Mouse (Mus musculus) MEL (cell line): ENCODE measurements around the gene Anks1. TPM values are rescaled to one million over a fixed set of nuclear protein-coding genes. Genes with fewer than 3 reads are reported as not detected.

Source experiments
- DNase-seq: peaks from one replicate; pipeline ENCODE4 v3.0.0; 2011; ENCODE audit warnings: low read depth, low spot score
- H3K27ac ChIP-seq: 2 replicates; pipeline ENCODE4 v1.5.1; 2012; ENCODE audit warnings: low read depth, mild to moderate bottlenecking, control low read depth, low read length, moderate library complexity; ENCODE audit not compliant: control insufficient read depth
- H3K27me3 ChIP-seq, 2 experiments: fragments of 150-350 bp in 1 of 2; sonication (generic) in 1 of 2; 2 replicates each; pipeline ENCODE4 v1.6.1; 2012; ENCODE audit warnings: low read length in 2 of 2, mild to moderate bottlenecking in 2 of 2, improper control_type of control experiment in 1 of 2, moderate library complexity in 1 of 2; ENCODE audit not compliant: insufficient read depth in 2 of 2, control insufficient read depth in 1 of 2
- H3K36me3 ChIP-seq, 2 experiments: 2 replicates each; pipeline ENCODE4 v1.6.1; 2012 to 2014; ENCODE audit warnings: low read length in 2 of 2, improper control_type of control experiment in 1 of 2, inconsistent platforms in 1 of 2, mild to moderate bottlenecking in 1 of 2; ENCODE audit not compliant: insufficient read depth in 2 of 2, control insufficient read depth in 1 of 2
- H3K4me1 ChIP-seq, 2 experiments: fragments of 150-350 bp in 1 of 2; sonication (generic) in 1 of 2; 2 replicates each; pipeline ENCODE4 v1.6.1; 2012; ENCODE audit warnings: low read length in 2 of 2, improper control_type of control experiment in 1 of 2, mild to moderate bottlenecking in 1 of 2; ENCODE audit not compliant: insufficient read depth in 2 of 2, control insufficient read depth in 1 of 2
- H3K4me3 ChIP-seq, 2 experiments: fragments of 150-350 bp in 1 of 2; sonication (generic) in 1 of 2; 2 replicates each; pipeline ENCODE4 v1.5.1; 2012; ENCODE audit warnings: low read depth in 2 of 2, low read length in 2 of 2, mild to moderate bottlenecking in 2 of 2, moderate library complexity in 2 of 2, control low read depth in 1 of 2, improper control_type of control experiment in 1 of 2; ENCODE audit not compliant: control insufficient read depth in 1 of 2, insufficient read depth in 1 of 2
- H3K79me2 ChIP-seq: 2 replicates; pipeline ENCODE4 v1.6.1; 2012; ENCODE audit warnings: mild to moderate bottlenecking, low read length, moderate library complexity; ENCODE audit not compliant: control insufficient read depth, poor library complexity, insufficient read depth
- H3K9ac ChIP-seq: 2 replicates; pipeline ENCODE4 v1.6.1; 2012; ENCODE audit warnings: low read depth, mild to moderate bottlenecking, control low read depth, low read length, moderate library complexity; ENCODE audit not compliant: control insufficient read depth, poor library complexity, severe bottlenecking
- H3K9me3 ChIP-seq: fragments of 150-350 bp; sonication (generic); replicated peaks from 2 replicates; pipeline ENCODE4 v1.6.1; 2012; ENCODE audit warnings: mild to moderate bottlenecking, low read length, improper control_type of control experiment, moderate library complexity; ENCODE audit not compliant: insufficient read depth
- BHLHE40 ChIP-seq: IDR thresholded peaks from 2 replicates; pipeline ENCODE4 v1.6.1; 2012; ENCODE audit warnings: low read depth, mild to moderate bottlenecking, inconsistent platforms, low read length, improper control_type of control experiment, borderline replicate concordance
- CHD1 ChIP-seq: IDR thresholded peaks from 2 replicates; pipeline ENCODE4 v1.6.1; 2012; ENCODE audit warnings: low read depth, mild to moderate bottlenecking, inconsistent platforms, low read length, improper control_type of control experiment
- CTCF ChIP-seq, 3 experiments: IDR thresholded peaks in 2 of 3; conservative IDR thresholded peaks in 1 of 3; 2 replicates each; pipeline ENCODE4 v1.5.1; 2011 to 2012; ENCODE audit warnings: low read length in 3 of 3, low read depth in 2 of 3, mild to moderate bottlenecking in 2 of 3, improper control_type of control experiment in 1 of 3, inconsistent platforms in 1 of 3, mixed read lengths in 1 of 3, moderate library complexity in 1 of 3; ENCODE audit not compliant: control insufficient read depth in 1 of 3, insufficient read depth in 1 of 3, poor library complexity in 1 of 3, severe bottlenecking in 1 of 3
- E2F4 ChIP-seq: IDR thresholded peaks from 2 replicates; pipeline ENCODE4 v1.6.1; 2011; ENCODE audit warnings: low read depth, low read length, improper control_type of control experiment, borderline replicate concordance
- GABPA ChIP-seq: IDR thresholded peaks from 2 replicates; pipeline ENCODE4 v1.6.1; 2012; ENCODE audit warnings: low read depth, mild to moderate bottlenecking, inconsistent platforms, low read length, improper control_type of control experiment, moderate library complexity
- GATA1 ChIP-seq: IDR thresholded peaks from 2 replicates; pipeline ENCODE4 v1.6.1; 2011; ENCODE audit warnings: low read depth, low read length, improper control_type of control experiment
- KAT2A ChIP-seq: conservative IDR thresholded peaks from 2 replicates; pipeline ENCODE4 v1.6.1; 2012; ENCODE audit warnings: low read depth, low read length, improper control_type of control experiment, inconsistent platforms
- MXI1 ChIP-seq: IDR thresholded peaks from 2 replicates; pipeline ENCODE4 v1.6.1; 2011; ENCODE audit warnings: mild to moderate bottlenecking, low read depth, low read length, improper control_type of control experiment
- MYB ChIP-seq: IDR thresholded peaks from 2 replicates; pipeline ENCODE4 v1.6.1; 2011; ENCODE audit warnings: mild to moderate bottlenecking, low read depth, low read length, improper control_type of control experiment
- MYC ChIP-seq: IDR thresholded peaks from 2 replicates; pipeline ENCODE4 v1.6.1; 2011; ENCODE audit warnings: low read depth, mild to moderate bottlenecking, low read length, improper control_type of control experiment, moderate library complexity
- NELFE ChIP-seq: IDR thresholded peaks from 2 replicates; pipeline ENCODE4 v1.6.1; 2011; ENCODE audit warnings: low read depth, low read length, improper control_type of control experiment
- POLR2A ChIP-seq, 2 experiments: IDR thresholded peaks; 2 replicates each; pipeline ENCODE4 v1.6.1; 2011 to 2012; ENCODE audit warnings: low read length in 2 of 2, mild to moderate bottlenecking in 2 of 2, control low read depth in 1 of 2, improper control_type of control experiment in 1 of 2, low read depth in 1 of 2, moderate library complexity in 1 of 2; ENCODE audit not compliant: control insufficient read depth in 1 of 2, insufficient read depth in 1 of 2, poor library complexity in 1 of 2
- POLR2AphosphoS5 ChIP-seq: IDR thresholded peaks from 2 replicates; pipeline ENCODE4 v1.6.1; 2012; ENCODE audit warnings: low read depth, borderline replicate concordance, mild to moderate bottlenecking, inconsistent platforms, low read length, moderate library complexity, mixed read lengths
- RAD21 ChIP-seq: IDR thresholded peaks from 2 replicates; pipeline ENCODE4 v1.6.1; 2011; ENCODE audit warnings: mild to moderate bottlenecking, low read depth, low read length, improper control_type of control experiment
- TAL1 ChIP-seq: IDR thresholded peaks from 2 replicates; pipeline ENCODE4 v1.6.1; 2012; ENCODE audit warnings: mild to moderate bottlenecking, inconsistent platforms, low read length, moderate library complexity, mixed read lengths
- TBP ChIP-seq: IDR thresholded peaks from 2 replicates; pipeline ENCODE4 v1.8.0; 2011; ENCODE audit warnings: low read depth, low read length, improper control_type of control experiment
- TCF12 ChIP-seq: IDR thresholded peaks from 2 replicates; pipeline ENCODE4 v1.6.1; 2014; ENCODE audit warnings: low read depth, mild to moderate bottlenecking, inconsistent platforms, low read length, improper control_type of control experiment, moderate library complexity
- USF2 ChIP-seq, 2 experiments: IDR thresholded peaks; 2 replicates each; pipeline ENCODE4 v1.6.1; 2011 to 2012; ENCODE audit warnings: improper control_type of control experiment in 2 of 2, low read length in 2 of 2, borderline replicate concordance in 1 of 2, inconsistent platforms in 1 of 2, low read depth in 1 of 2, mild to moderate bottlenecking in 1 of 2; ENCODE audit not compliant: insufficient read depth in 1 of 2
- ZC3H11A ChIP-seq: IDR thresholded peaks from 2 replicates; pipeline ENCODE4 v1.6.1; 2012; ENCODE audit warnings: low read depth, mild to moderate bottlenecking, inconsistent platforms, low read length, improper control_type of control experiment
- ZMIZ1 ChIP-seq: IDR thresholded peaks from 2 replicates; pipeline ENCODE4 v1.6.1; 2012; ENCODE audit warnings: low read depth, mild to moderate bottlenecking, inconsistent platforms, low read length, improper control_type of control experiment, moderate library complexity
- ZNF384 ChIP-seq: IDR thresholded peaks from 2 replicates; pipeline ENCODE4 v1.6.1; 2012; ENCODE audit warnings: low read depth, mild to moderate bottlenecking, inconsistent platforms, low read length, improper control_type of control experiment
- polyA plus RNA-seq, 2 experiments: library from polyadenylated mRNA; stranded (reverse) in 1 of 2; unstranded in 1 of 2; fragments of >175 nt in 1 of 2; fragments of >200 nt in 1 of 2; gene quantifications; 2 replicates each; pipeline versions ENCODE4 v1.2.1 to v1.2.4; 2012; ENCODE audit warnings: low replicate concordance in 2 of 2, low read depth in 1 of 2; ENCODE audit not compliant: insufficient read length in 2 of 2, insufficient read depth in 1 of 2, missing spikeins in 1 of 2
- total RNA-seq: library from RNA; depleted of rRNA; stranded (reverse); fragments of 300-350 nt; gene quantifications from 2 replicates; pipeline ENCODE4 v1.2.3, GENCODE M21; 2012

Gene Anks1
- total and polyA plus RNA-seq, 3 experiments: 11.9 to 15.9 TPM; not detected in 1

- TF ChIP-seq KAT2A: no peak
- Histone ChIP-seq H3K4me3 (no peak overlapping the region), H3K79me2 (no peaks in the 10 kb centered on the region), H3K4me1 (no peaks in the 10 kb centered on the region), H3K27ac (no peak overlapping the region), H3K27me3 (no peaks in the 10 kb centered on the region), H3K9me3 (no peaks in the 10 kb centered on the region), H3K36me3 (no peaks in the 10 kb centered on the region), H3K9ac (no peak overlapping the region)
- DNase-seq: no peak
Measured at GRCm38 (mm10) chr17:28000851-28001250, 91.7 kb downstream of the Anks1 start.

DNA sequence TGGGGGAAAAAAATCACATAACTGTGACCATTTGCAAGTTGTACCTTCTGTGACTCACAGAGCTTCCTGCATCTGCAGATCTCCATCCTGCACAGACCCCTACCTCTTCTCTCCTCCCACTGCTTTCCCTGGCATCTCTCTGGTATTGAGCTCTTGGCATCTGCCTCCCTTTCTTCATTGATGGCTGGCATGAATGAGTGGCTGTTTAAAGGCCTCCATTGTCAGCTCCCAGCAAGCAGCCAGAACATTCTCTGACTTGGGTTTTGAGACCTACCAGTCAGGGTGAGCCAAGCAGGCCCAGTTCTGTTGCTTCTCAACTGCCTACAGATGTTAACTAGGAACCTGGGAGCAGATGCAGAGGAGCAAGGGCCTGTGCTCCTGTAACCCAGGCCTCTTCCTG lies 96.3 kb downstream of the Anks1 start:
- H3K9me3 ChIP-seq: no peaks in the 10 kb centered on the region
- TF ChIP-seq CHD1 (no peak), POLR2A (IDR thresholded peaks at IDR 0.05; ENCODE audit: control insufficient read depth in 1 of 2, insufficient read depth in 1 of 2, low read depth in 1 of 2, low read length in 2 of 2, poor library complexity in 1 of 2) (no peak), POLR2AphosphoS5 (no peak), CTCF (IDR thresholded peaks at IDR 0.05 in 2 of 3, conservative IDR thresholded peaks at IDR 0.05 in 1 of 3; ENCODE audit: control insufficient read depth in 1 of 3, insufficient read depth in 1 of 3, low read depth in 2 of 3, low read length in 3 of 3, poor library complexity in 1 of 3, severe bottlenecking in 1 of 3) (no peak), NELFE (no peak), E2F4 (no peak), ZNF384 (no peak), MYB (no peak), TBP (no peak), BHLHE40 (no peak), GATA1 (no peak), TAL1 (no peak), RAD21 (no peak), ZC3H11A (no peak), TCF12 (no peak), MXI1 (no peak), MYC (no peak), ZMIZ1 (no peak), USF2 (IDR thresholded peaks at IDR 0.05; ENCODE audit: borderline replicate concordance in 1 of 2, insufficient read depth in 1 of 2, low read depth in 1 of 2, low read length in 2 of 2) (no peak), GABPA (no peak)
- H3K27me3 ChIP-seq: no peaks in the 10 kb centered on the region
- no peak for DNase-seq
- H3K4me1 ChIP-seq: no peaks in the 10 kb centered on the region
- no peaks in the 10 kb centered on the region for H3K79me2 ChIP-seq
- no peak overlapping the region for H3K27ac ChIP-seq
- no peak overlapping the region for H3K4me3 ChIP-seq
- no peaks in the 10 kb centered on the region for H3K36me3 ChIP-seq
- no peak overlapping the region for H3K9ac ChIP-seq
